Mouse (Mus musculus): ENCODE results near the gene Muc1. TPM values are rescaled to one million over a fixed set of nuclear protein-coding genes. Genes with fewer than 3 reads are reported as not detected.

The Muc1 gene
- polyA plus RNA-seq (2012; rRNA removed) = 45.9 and 53.8 TPM in 2 replicates

GRCm38 (mm10) chr3:89228836-89229235 is at the start of gene Muc1:
Muc1 (plus strand) TSS chr3:89229057.
- Histone ChIP-seq H3K27ac (ENCODE audit: insufficient read depth, low read depth, low read length) (peak within 1 kb of the TSS; percentile 95), H3K4me1 (ENCODE audit: control insufficient read depth, insufficient read depth, low read length) (peaks cover 9% of the 10 kb centered on the region; the same call in 1 of the 2 replicates), H3K36me3 (ENCODE audit: control insufficient read depth, insufficient read depth, low read length) (no peaks in the 10 kb centered on the region), H3K4me3 (ENCODE audit: insufficient read depth, low read depth, low read length) (peak within 1 kb of the TSS; percentile 73), H3K27me3 (replicated peaks; ENCODE audit: control insufficient read depth, insufficient read depth, low read length) (no peaks in the 10 kb centered on the region)
- TF ChIP-seq CTCF (conservative IDR thresholded peaks at IDR 0.05; ENCODE audit: insufficient read depth, insufficient read length, low read depth, low read length) (no peak), POLR2A (IDR thresholded peaks at IDR 0.05; ENCODE audit: low read depth, low read length) (peak; percentile 57)
- DNase-seq = peak; percentile 49
- 39% methylated on average over 10 of the region's 10 CpGs for WGBS

DNA sequence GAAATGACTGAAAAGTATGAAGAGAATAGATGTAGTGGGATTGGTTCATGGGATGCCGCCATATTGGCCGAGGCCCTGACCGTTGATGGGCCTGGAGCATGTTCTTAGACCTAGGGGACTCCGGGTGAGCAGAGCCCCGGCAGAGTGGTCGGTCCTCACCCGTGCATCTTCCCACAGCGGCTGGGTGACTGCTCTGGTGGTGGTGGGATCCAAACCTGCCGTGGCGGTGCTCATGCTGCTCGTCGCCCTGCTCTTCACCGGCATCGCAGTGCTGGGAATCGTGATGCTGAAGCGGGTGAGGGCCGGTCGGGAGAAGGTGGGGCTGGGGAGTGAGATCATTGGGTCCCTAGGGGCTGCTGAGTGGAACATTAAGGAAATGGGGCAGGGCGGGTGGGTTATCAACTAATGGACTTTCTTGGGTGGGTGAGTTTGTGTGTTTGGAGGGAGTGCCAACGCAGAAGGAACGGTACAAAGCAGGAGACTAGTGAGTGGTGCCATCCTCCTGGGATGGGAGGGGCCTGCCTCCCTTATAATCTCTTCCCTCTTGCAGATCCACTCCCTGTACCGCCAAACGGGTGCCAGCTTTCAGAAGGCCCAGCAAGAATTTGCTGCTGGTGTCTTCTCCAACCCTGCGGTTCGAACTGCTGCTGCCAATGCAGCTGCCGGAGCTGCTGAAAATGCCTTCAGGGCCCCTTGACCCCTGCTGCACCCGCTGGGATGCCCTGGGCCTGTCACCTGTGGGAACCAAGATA is 46.9 kb upstream of the Muc1 start:
- 92% methylated on average over 27 of the region's 27 CpGs for WGBS
- no peak for TF ChIP-seq POLR2A (IDR thresholded peaks at IDR 0.05; ENCODE audit: low read depth, low read length)
- no peak for TF ChIP-seq CTCF (conservative IDR thresholded peaks at IDR 0.05; ENCODE audit: insufficient read depth, insufficient read length, low read depth, low read length)
- no peaks in the 10 kb centered on the region; the same call in 1 of the 2 replicates for H3K36me3 ChIP-seq (ENCODE audit: control insufficient read depth, insufficient read depth, low read length)
- H3K4me3 ChIP-seq (ENCODE audit: insufficient read depth, low read depth, low read length) = no peak overlapping the region
- H3K27ac ChIP-seq (ENCODE audit: insufficient read depth, low read depth, low read length) = no peak overlapping the region
- H3K27me3 ChIP-seq (replicated peaks; ENCODE audit: control insufficient read depth, insufficient read depth, low read length) = no peaks in the 10 kb centered on the region
- DNase-seq = no peak
- peaks cover 4% of the 10 kb centered on the region for H3K4me1 ChIP-seq (ENCODE audit: control insufficient read depth, insufficient read depth, low read length)

- 40% methylated on average over 7 of the region's 7 CpGs for WGBS
- no peaks in the 10 kb centered on the region; the same call in 1 of the 2 replicates for H3K36me3 ChIP-seq (ENCODE audit: control insufficient read depth, insufficient read depth, low read length)
- no peak overlapping the region for H3K4me3 ChIP-seq (ENCODE audit: insufficient read depth, low read depth, low read length)
- H3K27ac ChIP-seq (ENCODE audit: insufficient read depth, low read depth, low read length) = no peak overlapping the region
- TF ChIP-seq CTCF (conservative IDR thresholded peaks at IDR 0.05; ENCODE audit: insufficient read depth, insufficient read length, low read depth, low read length) (no peak), POLR2A (IDR thresholded peaks at IDR 0.05; ENCODE audit: low read depth, low read length) (no peak)
- no peaks in the 10 kb centered on the region for H3K27me3 ChIP-seq (replicated peaks; ENCODE audit: control insufficient read depth, insufficient read depth, low read length)
- no peak for DNase-seq
- peaks cover 4% of the 10 kb centered on the region for H3K4me1 ChIP-seq (ENCODE audit: control insufficient read depth, insufficient read depth, low read length)
These were observed 46.3 kb upstream of the Muc1 start for GRCm38 (mm10) chr3:89182531-89183057.

DNA sequence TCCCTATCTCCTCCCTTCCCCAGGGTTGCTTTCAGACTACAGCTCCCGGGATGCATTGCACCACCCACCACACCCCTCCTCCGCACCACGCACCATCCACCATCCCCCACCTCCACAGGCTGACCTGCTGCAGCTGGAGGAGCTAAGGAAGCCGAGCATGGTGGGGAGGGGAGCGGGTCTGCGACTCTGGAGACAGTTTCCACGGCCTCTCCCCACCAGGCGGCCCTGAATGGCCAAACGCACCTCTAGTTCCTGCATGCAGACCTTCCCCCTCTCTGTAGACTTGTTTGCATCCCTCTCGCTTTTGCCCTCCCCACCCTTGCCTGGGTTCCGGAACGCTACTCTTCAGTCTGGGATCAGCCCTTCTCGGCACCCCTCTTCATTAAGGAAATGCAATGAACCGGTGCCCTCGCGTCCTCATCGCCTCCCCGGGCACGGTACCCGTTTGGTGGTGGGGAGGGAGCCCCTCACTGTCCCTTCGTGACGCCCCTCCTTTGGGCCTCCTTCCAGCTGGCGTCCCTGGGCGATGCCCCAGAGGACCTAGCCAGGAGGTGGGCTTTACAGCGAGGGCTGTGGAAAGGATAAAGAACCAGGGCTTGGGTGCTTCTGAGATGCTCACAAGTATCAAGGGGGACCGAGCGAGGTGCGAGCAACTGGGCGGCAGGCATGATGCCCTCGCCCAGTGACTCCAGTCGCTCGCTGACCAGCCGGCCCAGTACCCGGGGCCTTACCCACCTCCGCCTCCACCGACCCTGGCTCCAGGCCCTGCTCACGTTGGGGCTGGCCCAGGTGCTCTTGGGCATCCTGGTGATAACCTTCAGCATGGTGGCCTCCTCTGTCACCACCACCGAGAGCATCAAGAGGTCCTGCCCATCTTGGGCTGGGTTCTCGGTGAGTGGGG is 45.5 kb upstream of the Muc1 start, which contains the start of gene Fam189b:
Gene Fam189b (plus strand): TSS at position 86 of the 901 bp plus-strand sequence.
- WGBS = 8% methylated on average over 39 of the region's 39 CpGs
- peak; percentile 87 for DNase-seq
- Histone ChIP-seq H3K27me3 (replicated peaks; ENCODE audit: control insufficient read depth, insufficient read depth, low read length) (no peaks in the 10 kb centered on the region), H3K27ac (ENCODE audit: insufficient read depth, low read depth, low read length) (peak within 1 kb of the TSS; percentile 36; the same call in 1 of the 2 replicates), H3K4me3 (ENCODE audit: insufficient read depth, low read depth, low read length) (peak within 1 kb of the TSS; percentile 82), H3K4me1 (ENCODE audit: control insufficient read depth, insufficient read depth, low read length) (peaks cover under 1% of the 10 kb centered on the region), H3K36me3 (ENCODE audit: control insufficient read depth, insufficient read depth, low read length) (no peaks in the 10 kb centered on the region; the same call in 1 of the 2 replicates)
- TF ChIP-seq POLR2A (IDR thresholded peaks at IDR 0.05; ENCODE audit: low read depth, low read length) (peak; percentile 72), CTCF (conservative IDR thresholded peaks at IDR 0.05; ENCODE audit: insufficient read depth, insufficient read length, low read depth, low read length) (no peak)

- Histone ChIP-seq H3K4me3 (ENCODE audit: insufficient read depth, low read depth, low read length) (no peak overlapping the region), H3K4me1 (ENCODE audit: control insufficient read depth, insufficient read depth, low read length) (no peaks in the 10 kb centered on the region), H3K36me3 (ENCODE audit: control insufficient read depth, insufficient read depth, low read length) (no peaks in the 10 kb centered on the region; the same call in 1 of the 2 replicates), H3K27me3 (replicated peaks; ENCODE audit: control insufficient read depth, insufficient read depth, low read length) (no peaks in the 10 kb centered on the region), H3K27ac (ENCODE audit: insufficient read depth, low read depth, low read length) (no peak overlapping the region)
- TF ChIP-seq POLR2A (IDR thresholded peaks at IDR 0.05; ENCODE audit: low read depth, low read length) = no peak
- no peak for TF ChIP-seq CTCF (conservative IDR thresholded peaks at IDR 0.05; ENCODE audit: insufficient read depth, insufficient read length, low read depth, low read length)
- DNase-seq = no peak
- WGBS = 68% methylated on average over 6 of the region's 6 CpGs
These were observed 44.9 kb upstream of the Muc1 start for GRCm38 (mm10) chr3:89183959-89184315.

GRCm38 (mm10) chr3:89187197-89187596 is 41.7 kb upstream of the Muc1 start:
- 56% methylated on average over 23 of the region's 23 CpGs for WGBS

More at GRCm38 (mm10) chr3:89187197-89187596, 41.7 kb upstream of the Muc1 start:
- TF ChIP-seq POLR2A (IDR thresholded peaks at IDR 0.05; ENCODE audit: low read depth, low read length) (no peak), CTCF (conservative IDR thresholded peaks at IDR 0.05; ENCODE audit: insufficient read depth, insufficient read length, low read depth, low read length) (no peak)
- Histone ChIP-seq H3K36me3 (ENCODE audit: control insufficient read depth, insufficient read depth, low read length) (no peaks in the 10 kb centered on the region), H3K27me3 (replicated peaks; ENCODE audit: control insufficient read depth, insufficient read depth, low read length) (no peaks in the 10 kb centered on the region), H3K4me3 (ENCODE audit: insufficient read depth, low read depth, low read length) (no peak overlapping the region), H3K27ac (ENCODE audit: insufficient read depth, low read depth, low read length) (no peak overlapping the region), H3K4me1 (ENCODE audit: control insufficient read depth, insufficient read depth, low read length) (no peaks in the 10 kb centered on the region)
- no peak for DNase-seq
